Mouse (Mus musculus): ENCODE results near the gene Nin.

The Nin gene

DNA sequence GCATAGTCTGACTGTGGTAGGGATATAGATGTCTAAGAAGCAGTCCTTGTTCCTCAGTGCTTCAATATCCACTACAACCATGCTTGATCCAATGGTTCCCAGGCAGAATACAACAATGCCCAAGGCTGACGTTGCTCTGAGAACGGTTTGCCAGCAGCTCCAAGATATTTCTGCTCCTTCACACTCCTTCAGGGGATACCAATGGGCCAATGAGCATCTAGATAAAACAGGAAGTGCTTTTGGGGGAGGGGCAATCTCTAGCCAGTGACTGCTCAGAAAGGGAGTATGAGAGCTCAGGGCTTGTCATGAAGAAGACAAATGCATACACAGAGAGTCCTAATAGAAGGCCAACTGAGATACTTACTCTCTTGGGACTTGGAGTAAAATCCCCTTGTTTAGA lies 6.0 kb upstream of the Nin start:
- no peak for DNase-seq (ENCODE audit: low read depth, low spot score)

DNA sequence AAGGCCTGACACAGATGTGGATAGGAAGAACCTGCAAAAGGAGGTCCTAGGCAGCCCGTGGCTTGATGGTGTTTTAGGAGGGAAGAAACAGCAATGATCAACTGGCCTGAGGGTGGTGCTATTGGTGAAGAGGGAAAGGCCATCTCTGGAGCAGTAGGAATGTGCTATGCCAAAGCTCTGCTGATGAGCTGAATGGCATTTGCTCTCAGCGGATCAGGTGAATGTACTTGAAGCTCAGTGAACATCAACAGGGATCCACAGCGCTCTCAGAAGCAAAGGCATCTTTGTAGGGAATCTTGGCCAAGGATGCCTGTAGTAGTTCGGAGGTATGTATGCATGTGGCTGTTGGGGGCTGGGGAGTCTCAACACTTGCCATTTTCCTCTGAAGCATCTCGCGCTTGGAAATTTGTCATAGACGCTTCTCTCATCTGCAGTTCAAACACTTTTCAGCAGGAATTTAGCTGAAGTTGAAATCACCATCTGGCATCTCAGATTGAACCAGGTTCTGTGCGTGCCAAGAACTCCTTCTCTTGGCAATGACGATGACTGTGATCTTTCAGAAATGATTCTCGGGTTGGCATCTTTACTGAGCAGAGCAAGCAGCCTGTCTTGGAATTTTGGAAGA lies 5.3 kb upstream of the Nin start:
- DNase-seq (ENCODE audit: low read depth, low spot score) = peak; percentile 94

DNA sequence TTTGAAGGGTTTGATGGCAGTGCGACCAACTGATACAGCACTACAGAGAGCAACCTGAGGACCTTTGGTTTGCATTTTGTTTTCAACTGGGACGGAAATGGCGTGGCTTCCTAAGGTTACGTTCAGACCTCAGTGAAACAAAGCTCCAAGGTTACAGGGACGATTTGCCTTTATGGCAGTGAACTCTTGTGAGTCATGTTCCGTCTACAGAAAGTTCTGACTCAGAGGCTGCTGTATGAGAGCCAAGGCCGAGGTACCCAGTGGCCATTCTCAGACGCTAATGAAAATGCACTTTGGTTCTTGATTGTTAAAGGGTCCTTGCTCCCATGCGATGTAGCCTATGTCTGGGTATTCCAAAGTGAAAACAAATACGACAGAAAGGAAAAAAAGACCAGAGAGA lies 3.6 kb upstream of the Nin start:
- no peak for DNase-seq (ENCODE audit: low read depth, low spot score)

DNA sequence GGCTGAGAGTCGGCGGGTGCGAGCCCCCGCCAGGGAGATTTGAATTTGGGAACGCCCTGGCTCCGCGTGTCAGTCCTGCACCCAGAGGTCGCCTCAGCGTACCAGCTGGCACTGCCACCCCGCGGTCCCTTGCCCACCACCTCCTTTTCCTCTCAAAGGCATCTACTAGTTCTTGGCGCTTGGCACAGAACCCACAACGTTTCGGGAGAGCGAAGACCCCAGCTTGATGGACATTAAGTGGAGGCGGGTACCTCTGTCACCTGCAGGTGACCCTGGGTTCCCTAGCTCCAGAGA lies 1.5 kb downstream of the Nin start:
- DNase-seq (ENCODE audit: low read depth, low spot score) = no peak

DNA sequence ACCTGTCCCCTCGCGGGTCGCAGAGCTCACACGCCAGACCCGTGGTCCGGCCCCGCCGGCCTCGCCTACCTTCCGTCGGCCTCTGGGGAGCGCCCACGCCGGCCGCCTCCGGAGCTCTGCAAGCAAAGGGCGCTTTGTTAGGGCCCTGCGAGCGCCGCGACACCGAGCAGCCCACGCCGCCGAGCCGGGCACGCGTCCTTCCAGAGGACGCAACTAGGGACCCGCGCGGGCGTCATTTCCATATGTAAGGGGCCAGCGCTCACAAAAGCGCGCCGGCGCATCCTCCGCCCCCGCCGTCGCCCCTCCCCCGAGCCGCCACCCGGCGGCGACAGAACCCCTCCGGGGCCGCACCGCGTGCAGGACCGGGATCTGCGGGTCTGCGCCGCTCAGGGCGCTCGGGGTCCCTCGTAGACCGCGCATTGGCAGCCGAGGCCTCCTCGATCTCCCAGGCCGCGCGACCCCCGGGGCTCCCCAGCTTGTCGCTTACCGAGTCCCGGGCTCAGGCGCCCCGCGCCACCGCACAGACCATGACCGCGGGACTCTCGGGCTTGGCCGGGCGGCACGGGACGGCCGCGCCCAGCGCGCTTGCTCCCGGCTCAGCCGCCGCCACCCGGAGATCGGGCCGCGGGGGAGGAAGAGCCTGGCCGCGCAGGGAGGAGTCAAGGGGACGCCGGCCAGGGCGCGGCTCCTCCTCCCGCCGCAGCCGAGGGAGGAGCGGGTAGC lies 2.0 kb downstream of the Nin start:
- peak; percentile 74 for DNase-seq (ENCODE audit: low read depth, low spot score)

DNA sequence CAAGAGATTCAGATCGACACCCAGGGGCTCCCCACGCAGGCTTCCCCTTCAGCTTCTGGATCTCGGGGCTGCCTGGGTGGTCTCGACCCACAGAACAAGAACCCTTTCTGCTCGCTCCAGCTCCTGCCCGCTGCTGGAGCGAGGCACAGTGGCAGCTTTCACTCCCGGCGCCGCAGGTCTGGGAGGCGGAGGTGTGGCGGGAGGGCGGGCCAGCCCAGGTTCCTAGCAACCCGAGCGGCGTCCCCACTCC lies 2.5 kb downstream of the Nin start:
- DNase-seq (ENCODE audit: low read depth, low spot score) = no peak

DNA sequence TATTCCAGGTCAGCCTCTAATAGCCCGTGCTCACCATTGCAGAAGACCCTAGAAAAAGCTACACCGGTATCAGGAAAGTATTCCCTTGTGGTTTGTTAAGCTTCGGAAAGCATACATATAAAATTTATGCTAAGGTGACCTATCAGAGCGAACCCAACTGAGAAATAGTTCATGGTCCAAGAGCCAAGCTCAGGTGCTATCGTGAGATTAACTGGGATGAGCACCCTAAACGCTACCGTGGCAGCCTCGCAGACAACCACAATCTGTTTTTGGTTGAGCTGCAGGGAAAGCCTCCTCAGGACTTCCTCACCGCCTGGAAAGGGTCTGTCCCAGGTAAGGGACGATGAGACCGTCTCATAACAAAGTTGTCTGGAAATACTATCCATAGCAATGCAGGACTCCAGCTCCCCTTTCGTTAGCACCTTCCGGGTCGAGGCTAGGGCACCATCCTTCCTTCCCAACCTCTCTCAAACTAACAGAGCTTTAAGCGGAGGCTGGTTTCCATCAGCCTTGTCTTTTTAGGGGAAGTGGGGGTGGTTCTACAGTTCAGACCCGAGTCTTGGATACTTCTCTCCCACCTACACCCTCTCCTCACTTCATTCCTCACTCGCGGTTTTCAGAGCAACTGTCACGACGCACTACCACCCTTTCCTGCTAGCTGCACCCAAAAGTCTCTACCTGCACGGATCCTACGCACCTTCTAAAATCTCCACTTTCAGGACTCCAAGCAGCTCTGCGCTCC lies 3.0 kb downstream of the Nin start:
- peak; percentile 87 for DNase-seq (ENCODE audit: low read depth, low spot score)

DNA sequence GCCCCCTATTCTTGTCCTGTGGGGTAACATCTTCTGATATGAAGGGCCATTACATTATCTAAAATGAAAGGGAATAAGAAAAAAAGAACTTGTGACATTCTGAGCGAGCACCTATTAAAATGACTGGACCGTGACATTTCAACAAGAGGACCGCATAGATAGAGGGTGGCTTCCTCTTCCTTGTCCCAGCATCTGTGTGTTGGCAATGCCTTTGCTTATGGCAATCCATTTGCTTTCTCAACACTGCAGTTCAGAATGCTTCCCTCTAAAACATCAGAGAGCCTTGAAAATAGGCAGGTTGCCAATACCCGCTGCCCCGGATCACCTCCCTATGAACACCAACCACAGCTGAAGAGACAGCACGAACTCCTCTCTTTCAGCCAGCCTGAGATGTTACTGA lies 3.6 kb downstream of the Nin start:
- peak; percentile 58 for DNase-seq (ENCODE audit: low read depth, low spot score)

DNA sequence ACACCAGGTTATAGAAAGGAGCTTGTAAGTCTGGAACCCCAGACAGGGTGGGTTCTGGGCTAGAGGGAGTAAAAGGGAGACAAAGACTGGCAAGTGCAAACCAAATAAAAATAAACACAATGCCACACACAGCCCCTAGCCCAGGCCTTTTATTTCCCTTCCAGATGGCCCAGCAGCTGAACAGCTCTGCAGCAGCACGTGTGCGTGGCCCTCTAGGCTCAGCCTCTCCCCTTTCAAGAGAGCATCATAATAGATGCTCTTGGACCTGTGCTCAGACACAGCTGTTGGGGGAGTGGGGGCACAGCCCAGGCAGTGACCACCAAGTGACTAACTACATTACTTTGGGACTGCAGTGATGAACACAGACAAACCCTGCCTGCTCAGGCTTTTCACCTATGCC lies 5.4 kb downstream of the Nin start:
- DNase-seq (ENCODE audit: low read depth, low spot score) = no peak

DNA sequence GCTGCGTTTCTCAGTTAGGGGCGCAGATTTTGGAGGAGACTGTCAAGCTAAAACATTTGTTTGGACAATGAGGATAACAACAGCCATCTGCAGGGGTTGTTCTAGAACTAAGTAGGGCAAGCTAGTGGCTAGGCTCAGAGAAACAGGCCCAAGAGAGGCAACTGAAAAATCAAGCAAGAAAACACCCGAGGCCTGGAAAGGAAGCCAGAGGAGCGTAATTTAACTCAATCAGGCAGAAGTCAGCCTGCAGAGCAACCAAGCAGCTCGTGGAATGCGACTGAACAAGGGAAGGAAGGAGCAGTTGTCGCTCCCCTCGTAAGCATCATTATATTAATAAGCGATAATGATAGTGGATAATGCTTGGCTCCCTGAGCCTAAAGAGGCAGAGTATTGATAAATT lies 7.0 kb downstream of the Nin start:
- DNase-seq (ENCODE audit: low read depth, low spot score) = peak; percentile 47

DNA sequence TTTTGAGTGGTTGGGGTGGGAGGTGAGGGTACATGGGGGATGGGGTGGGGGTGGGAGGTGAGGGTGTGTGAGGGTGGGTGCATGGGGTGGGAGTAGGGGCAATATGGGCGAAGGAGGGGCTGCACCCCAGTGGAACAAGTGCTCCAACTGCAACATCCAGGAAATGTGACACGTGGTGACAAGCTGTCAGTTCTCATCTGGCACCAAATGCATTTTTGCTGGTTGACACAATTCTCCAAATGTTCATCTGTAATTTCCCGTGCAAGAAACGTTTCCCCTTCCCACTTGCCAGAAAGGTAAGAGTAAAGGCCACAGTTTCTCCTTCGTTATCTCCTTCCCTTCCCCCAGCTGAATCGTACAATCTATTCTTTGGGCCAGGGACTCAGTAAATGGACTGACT lies 7.6 kb downstream of the Nin start:
- peak; percentile 42 for DNase-seq (ENCODE audit: low read depth, low spot score)

DNA sequence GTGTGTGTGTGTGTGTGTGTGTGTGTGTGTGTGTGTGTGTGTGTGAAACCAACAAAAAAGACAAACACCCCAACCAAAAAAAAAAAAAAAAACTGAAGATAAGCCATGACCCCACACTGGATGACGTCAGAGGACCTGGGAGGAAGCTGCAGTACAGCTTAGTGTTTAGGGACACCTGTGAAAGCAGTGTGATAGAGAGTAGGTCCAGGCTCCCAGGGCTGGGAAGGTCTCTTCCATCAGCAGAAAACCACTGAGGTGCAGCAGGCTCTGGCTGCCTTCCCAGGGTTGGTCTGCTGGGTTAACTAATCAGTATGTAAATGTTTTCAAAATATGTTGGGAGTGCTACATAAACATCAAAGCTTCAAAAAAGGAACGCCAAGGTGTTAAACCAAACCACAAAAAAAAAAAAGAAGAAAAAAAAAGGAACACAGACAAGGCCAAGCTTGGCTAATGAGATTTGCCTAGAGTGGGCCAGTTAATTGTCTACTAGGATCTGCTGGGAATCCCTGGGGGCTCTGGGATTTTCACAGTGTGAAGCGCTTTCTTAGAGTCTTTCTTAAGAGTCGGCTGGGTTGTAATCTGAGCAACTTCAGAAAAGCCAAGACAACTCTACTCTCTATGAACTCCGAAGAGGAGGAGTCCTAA lies 8.6 kb downstream of the Nin start:
- no peak for DNase-seq (ENCODE audit: low read depth, low spot score)

DNA sequence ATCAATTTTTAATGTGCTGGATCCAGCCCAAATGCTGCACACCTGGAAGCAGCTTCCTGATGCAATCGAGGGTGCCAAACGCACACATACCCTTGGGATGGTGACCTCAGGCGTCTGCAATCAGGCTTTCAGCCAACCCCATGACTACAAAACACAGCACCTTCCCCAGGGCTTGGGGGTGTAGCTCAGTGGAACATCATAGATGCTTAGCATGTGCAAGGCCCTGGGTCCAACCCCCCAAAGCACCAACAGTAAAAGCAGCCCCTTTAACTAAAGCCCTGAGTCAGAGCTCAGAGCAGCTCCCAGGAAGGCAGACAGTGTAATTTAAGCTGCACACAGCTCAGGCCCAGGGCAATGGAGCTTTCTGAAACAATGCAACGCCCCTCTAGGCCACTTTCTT lies 9.3 kb downstream of the Nin start:
- peak; percentile 37 for DNase-seq (ENCODE audit: low read depth, low spot score)

DNA sequence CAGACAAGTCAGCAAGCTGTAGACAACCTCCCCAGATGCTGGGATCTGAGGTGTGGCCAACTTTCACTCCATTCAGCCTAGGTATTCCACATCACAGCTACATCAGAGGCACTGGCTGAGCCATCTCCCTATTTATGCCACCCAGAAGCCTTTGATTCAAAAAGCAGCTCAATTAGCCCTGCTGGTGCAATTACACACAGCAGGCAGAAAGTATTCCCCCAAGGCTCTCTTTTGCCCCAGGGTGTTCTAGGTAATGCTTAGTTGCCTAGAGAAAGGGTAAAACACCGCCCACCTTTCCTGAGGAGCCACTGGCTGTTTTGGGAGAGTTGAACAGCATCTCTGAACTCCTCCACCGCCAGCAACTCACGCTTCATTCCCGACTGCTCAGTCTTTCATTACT lies 10.3 kb downstream of the Nin start:
- peak; percentile 35 for DNase-seq (ENCODE audit: low read depth, low spot score)

DNA sequence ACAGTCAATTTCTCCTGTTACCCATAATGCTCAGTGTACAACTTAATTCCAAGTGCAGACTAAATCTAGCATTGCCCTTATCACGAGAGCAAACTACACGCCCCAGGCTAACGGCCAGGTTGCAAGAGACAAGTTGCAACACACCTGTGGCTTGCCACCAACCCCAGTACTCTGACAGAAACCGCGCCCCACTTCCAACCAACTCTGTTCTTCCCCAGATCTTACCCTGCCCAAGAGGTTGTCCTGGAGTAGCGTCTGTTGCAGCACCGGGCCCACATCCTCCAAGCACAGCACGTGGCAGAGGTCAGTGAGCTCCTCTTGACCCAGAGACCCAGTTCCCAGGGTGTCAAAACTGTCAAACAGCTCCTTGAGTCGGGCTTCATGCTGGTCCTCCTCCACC lies 11.1 kb downstream of the Nin start:
- DNase-seq (ENCODE audit: low read depth, low spot score) = no peak

DNA sequence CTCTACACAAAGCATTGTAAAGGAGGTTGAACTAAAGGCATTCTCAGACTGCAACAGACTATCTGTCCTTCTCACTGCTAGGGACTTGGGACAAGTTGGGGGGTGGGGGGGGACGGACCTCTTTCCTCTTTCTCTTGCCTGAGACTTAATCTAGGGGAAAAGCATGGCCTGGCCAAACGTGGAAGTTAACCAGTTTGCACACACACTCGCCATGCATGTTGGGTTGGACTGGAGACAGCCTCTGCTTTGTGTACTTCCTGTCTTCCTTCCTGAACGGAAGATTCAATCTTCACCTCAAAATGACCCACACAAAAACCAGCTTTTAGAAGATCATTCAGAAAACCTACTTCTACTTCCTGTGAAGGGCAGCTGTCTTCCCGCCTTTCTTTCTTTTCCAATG lies 11.7 kb downstream of the Nin start:
- DNase-seq (ENCODE audit: low read depth, low spot score) = no peak

DNA sequence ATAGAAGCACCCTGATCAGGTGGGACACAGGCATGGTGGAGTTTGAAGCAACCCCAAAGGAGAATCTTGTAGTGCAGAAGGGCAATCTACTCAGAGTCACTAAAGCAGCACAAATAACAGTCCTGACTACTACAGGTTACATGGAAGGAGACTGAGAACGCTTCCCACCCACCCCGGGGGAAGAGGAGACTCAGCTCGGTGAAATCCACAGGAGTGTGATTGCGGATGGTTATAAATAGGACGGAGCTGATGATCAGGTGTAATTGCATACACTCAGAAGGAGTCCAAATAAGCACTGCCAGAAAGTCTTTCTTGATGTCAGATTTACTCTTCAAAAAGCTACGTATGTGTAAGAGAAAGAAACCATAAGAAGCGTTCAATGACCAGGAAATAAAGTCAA lies 15.6 kb downstream of the Nin start:
- DNase-seq (ENCODE audit: low read depth, low spot score) = peak; percentile 40

DNA sequence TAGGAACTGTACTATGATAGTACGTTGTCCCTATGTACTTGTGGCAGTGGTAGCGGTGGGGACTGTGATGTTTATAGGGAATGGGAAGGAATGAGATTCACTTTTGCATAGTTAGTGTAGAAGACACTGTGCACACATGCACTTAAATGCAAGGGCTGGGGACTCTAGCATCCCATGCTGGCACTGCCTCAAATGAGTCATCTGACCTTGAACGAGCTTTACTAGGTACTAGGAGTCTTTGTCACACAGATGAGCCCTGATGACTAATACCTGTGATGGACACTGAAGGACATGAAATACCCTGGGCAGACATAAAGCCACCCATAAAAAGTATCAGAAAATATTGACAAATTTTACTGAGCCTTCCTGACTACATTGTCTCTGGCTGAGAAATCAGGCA lies 16.2 kb downstream of the Nin start:
- DNase-seq (ENCODE audit: low read depth, low spot score) = peak; percentile 60

DNA sequence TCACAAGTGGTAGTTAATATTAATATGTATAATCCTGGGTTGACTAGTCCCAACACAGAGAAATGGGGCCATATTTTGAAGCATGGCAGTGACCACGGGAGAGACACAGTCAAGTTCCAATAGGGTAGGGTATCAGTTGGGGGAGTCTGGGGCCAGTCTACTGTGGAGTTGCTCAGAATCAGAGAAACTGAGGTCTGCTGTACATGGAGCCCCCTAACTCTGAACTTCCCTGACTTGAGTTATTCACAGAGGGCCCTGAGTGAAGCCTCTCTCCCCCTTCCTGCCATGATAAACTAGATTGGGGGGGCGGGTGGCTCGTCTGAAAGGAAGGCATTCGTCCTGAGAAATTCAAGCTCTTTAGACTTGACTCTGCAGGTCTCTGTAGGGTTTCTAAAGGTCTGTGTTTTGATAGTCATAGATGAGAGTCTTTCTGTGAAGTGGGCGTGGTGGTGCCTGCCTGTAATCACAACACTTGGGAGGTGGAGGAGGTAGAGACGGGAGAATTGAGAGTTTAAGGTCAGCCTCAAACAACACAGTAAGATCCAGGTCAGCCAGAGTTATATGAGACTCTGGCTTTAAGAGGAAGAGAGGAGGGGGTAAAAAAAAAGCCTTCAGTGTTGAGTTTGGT lies 20.1 kb downstream of the Nin start:
- no peak for DNase-seq (ENCODE audit: low read depth, low spot score)

DNA sequence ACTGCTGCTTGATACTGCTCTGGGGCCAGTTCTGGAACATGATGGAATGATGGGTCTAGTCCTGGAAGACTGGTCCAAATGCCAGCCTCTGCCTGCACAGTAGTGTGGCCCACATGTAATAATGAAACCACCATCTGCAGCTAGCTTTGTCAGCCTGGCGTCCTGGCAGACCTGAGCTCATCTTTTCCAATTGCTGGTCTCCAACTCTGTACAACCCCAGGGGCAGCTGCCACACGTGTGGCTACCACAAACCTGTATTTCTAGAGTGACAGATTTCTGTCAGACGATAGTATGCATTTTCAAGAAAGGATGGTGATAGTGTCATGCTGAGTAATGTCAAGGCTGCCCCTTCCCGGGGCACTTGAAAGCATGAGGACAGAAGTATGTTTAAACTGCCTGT lies 25.2 kb downstream of the Nin start:
- DNase-seq (ENCODE audit: low read depth, low spot score) = no peak

DNA sequence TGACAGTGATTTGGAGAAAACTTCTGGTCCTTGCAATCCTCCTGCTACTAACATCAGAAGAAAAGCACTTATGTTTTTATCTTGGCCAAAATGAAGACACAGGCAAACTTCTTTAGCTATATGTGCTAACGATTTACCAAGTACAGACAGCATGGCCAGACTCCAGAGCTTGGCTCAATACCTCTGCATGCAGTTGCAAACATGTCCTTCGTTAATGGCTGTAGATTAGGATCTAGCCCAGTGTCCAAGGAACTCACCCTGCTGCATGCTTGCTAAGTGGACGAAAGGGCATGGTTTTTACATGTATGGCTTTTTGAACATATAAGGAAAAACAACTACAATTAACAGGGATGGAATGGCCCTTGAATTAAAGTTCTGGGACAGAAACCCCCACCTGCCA lies 28.2 kb downstream of the Nin start:
- no peak for DNase-seq (ENCODE audit: low read depth, low spot score)

DNA sequence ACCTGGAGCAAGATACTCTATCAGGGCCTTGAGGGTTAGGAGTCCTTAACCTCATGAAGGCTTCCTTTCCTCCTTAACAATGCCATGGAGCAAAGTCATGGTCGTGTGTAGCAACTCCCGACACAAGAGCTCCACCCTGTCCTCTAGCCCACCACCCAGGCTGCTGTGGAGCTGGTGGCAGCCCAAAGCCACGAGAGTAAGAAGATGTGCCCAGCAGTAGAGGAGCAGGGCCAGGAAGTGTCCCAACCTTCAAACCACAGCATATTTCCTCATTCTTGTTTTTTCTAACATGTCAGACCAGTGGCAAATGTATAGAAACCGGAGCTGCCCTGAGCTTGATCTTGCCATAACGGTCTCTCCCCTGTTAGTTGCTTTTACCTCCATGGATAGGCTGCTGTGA lies 29.3 kb downstream of the Nin start:
- DNase-seq (ENCODE audit: low read depth, low spot score) = no peak

DNA sequence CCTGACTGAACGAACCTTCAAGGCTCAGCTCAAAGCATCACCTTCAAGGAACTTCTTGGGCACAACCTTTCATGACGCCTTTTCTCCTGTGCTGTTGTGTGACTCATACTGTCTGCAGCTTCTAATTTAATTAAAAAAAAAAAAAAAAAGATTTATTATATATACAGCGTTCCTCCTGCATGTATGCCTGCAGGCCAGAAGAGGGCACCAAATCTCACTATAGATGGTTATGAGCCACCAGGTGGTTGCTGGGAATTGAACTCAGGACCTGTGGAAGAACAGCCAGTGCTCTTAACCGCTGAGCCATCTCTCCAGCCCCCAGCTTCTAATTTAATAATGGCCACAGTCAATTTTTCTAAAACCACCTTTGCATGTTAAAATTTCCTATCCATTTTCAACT lies 29.8 kb downstream of the Nin start:
- DNase-seq (ENCODE audit: low read depth, low spot score) = no peak

All from brain, adult 2 months (tissue).